Mouse (Mus musculus) cerebellum, adult 2 months (tissue): ENCODE results near the gene Acer2. TPM values are rescaled to one million over a fixed set of nuclear protein-coding genes. Genes with fewer than 3 reads are reported as not detected.

Experiments
- DNase-seq, 2 experiments: peaks; one replicate each; pipeline ENCODE4 v3.0.0; 2021
- H3K27ac ChIP-seq: fragments of 200-500 bp; 2 replicates; pipeline ENCODE4 v1.5.1; 2012; ENCODE audit warnings: low read length, control low read depth, inconsistent platforms; ENCODE audit not compliant: insufficient read depth
- H3K27me3 ChIP-seq: fragments of 200-500 bp; 2 replicates; pipeline ENCODE4 v1.6.1; 2012; ENCODE audit warnings: inconsistent platforms, mild to moderate bottlenecking, low read length, moderate library complexity; ENCODE audit not compliant: control insufficient read depth, insufficient read depth
- H3K4me1 ChIP-seq: fragments of 200-500 bp; 2 replicates; pipeline ENCODE4 v1.6.1; 2011; ENCODE audit warnings: low read length; ENCODE audit not compliant: control insufficient read depth, insufficient read depth
- H3K4me3 ChIP-seq: fragments of 200-500 bp; replicated peaks from 2 replicates; pipeline ENCODE3; 2011; ENCODE audit warnings: mild to moderate bottlenecking, low read depth, low read length, control low read depth; ENCODE audit not compliant: insufficient read depth
- CTCF ChIP-seq: fragments of 200-500 bp; IDR thresholded peaks from 2 replicates; pipeline ENCODE4 v1.5.1; 2011; ENCODE audit warnings: low read depth, mild to moderate bottlenecking, control low read depth, low read length, moderate library complexity, borderline replicate concordance; ENCODE audit not compliant: insufficient read depth
- POLR2A ChIP-seq: fragments of 200-500 bp; IDR thresholded peaks from 2 replicates; pipeline ENCODE4 v1.6.1; 2011; ENCODE audit warnings: low read length, control low read depth, borderline replicate concordance; ENCODE audit not compliant: insufficient read depth
- WGBS: fragments of 180-500 bp; shearing (Covaris S2); methylation state at CpG from one replicate; pipeline ENCODE4 v1.1.7; 2018; 5-methylcytosine and 5-hydroxymethylcytosine counted together
- polyA plus RNA-seq: library from polyadenylated mRNA; depleted of rRNA; stranded (reverse); fragments of >200 nt; gene quantifications from 2 replicates; pipeline ENCODE4 v1.2.3, GENCODE M21; 2012; rRNA removed

Acer2 gene
- polyA plus RNA-seq, 1 experiment, result 6.7 TPM

DNA sequence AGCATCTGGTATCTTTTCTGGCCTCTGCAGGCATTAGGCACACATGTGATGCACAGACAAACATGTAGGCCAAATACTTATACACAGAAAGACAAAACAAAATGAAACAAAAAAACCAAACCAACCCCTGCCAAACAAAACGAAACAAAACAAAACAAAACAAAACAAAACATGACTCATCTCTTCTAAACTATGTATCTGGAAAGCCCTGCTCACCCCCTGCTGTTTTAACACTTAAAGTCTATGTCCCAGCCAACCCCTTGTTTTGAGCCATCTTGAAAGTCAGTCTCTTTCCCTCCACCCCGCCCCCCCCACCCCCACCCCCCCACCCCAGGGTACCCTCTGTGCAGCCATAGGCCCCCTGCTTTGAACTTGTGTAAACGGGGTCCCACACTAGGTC is 62.5 kb downstream of the Acer2 start:
- Histone ChIP-seq H3K27me3 (no peaks in the 10 kb centered on the region), H3K4me1 (no peaks in the 10 kb centered on the region), H3K27ac (no peak overlapping the region), H3K4me3 (no peak overlapping the region)
- WGBS, result 46% methylated on average over 2 of the region's 3 CpGs
- DNase-seq, result no peak
- no peak for TF ChIP-seq POLR2A
- no peak for TF ChIP-seq CTCF

GRCm38 (mm10) chr4:86942656-86943055 is 68.5 kb downstream of the Acer2 start:
- 31% methylated on average over 6 of the region's 6 CpGs for WGBS
- H3K27me3 ChIP-seq, result no peaks in the 10 kb centered on the region
- TF ChIP-seq POLR2A, result no peak
- no peak for TF ChIP-seq CTCF
- no peak for DNase-seq
- no peaks in the 10 kb centered on the region for H3K4me1 ChIP-seq
- no peak overlapping the region for H3K4me3 ChIP-seq
- H3K27ac ChIP-seq, result no peak overlapping the region

GRCm38 (mm10) chr4:86943296-86943695 is 69.1 kb downstream of the Acer2 start:
- 77% methylated on average over 6 of the region's 6 CpGs for WGBS
- Histone ChIP-seq H3K27ac (no peak overlapping the region), H3K4me1 (no peaks in the 10 kb centered on the region), H3K27me3 (no peaks in the 10 kb centered on the region), H3K4me3 (no peak overlapping the region)
- DNase-seq, result no peak
- TF ChIP-seq POLR2A, result no peak
- no peak for TF ChIP-seq CTCF

DNA sequence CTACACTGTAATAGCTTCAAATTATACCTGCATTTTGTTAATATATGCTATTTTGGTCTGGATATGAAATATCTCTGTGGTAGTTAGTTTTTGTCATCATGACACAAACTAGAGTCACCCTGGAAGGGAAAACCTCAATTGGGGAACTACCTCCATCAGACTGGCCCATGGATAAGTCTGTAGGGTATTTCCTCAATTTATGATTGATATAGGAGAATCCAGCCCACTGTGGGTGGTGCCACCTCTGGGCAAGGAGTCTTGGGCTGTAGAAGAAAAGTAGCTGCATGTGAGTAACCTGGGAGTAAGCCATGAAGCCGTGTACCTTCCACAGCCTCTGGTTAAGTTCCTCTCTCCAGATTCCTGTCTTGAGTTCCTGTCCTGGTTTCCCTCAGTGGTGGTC is 74.6 kb downstream of the Acer2 start:
- DNase-seq, result no peak
- H3K4me1 ChIP-seq, result no peaks in the 10 kb centered on the region
- no peaks in the 10 kb centered on the region for H3K27me3 ChIP-seq
- 92% methylated on average over 1 of the region's 1 CpGs for WGBS
- TF ChIP-seq POLR2A (no peak), CTCF (no peak)
- H3K27ac ChIP-seq, result no peak overlapping the region
- H3K4me3 ChIP-seq, result no peak overlapping the region

GRCm38 (mm10) chr4:86953519-86953918 is 79.3 kb downstream of the Acer2 start:
- Histone ChIP-seq H3K4me1 (no peaks in the 10 kb centered on the region), H3K4me3 (no peak overlapping the region), H3K27ac (no peak overlapping the region), H3K27me3 (no peaks in the 10 kb centered on the region)
- TF ChIP-seq POLR2A, result no peak
- no peak for TF ChIP-seq CTCF
- WGBS, result 29% methylated on average over 5 of the region's 5 CpGs
- no peak for DNase-seq

GRCm38 (mm10) chr4:86955448-86955847 is 81.3 kb downstream of the Acer2 start:
- H3K27ac ChIP-seq, result no peak overlapping the region
- 78% methylated on average over 4 of the region's 4 CpGs for WGBS
- no peak for DNase-seq
- TF ChIP-seq CTCF, result no peak
- no peak for TF ChIP-seq POLR2A
- no peaks in the 10 kb centered on the region for H3K27me3 ChIP-seq
- no peaks in the 10 kb centered on the region for H3K4me1 ChIP-seq
- no peak overlapping the region for H3K4me3 ChIP-seq

- H3K4me1 ChIP-seq, result no peaks in the 10 kb centered on the region
- TF ChIP-seq POLR2A (no peak), CTCF (peak; percentile 67; the same call in 1 of the 2 replicates)
- no peak overlapping the region for H3K27ac ChIP-seq
- no peaks in the 10 kb centered on the region for H3K27me3 ChIP-seq
- 27% methylated on average over 14 of the region's 14 CpGs for WGBS
- H3K4me3 ChIP-seq, result no peak overlapping the region
- DNase-seq, result peak; percentile 54 to 56
These were observed 83.6 kb downstream of the Acer2 start for GRCm38 (mm10) chr4:86957576-86958411.

- H3K4me1 ChIP-seq, result no peaks in the 10 kb centered on the region
- TF ChIP-seq CTCF, result no peak
- TF ChIP-seq POLR2A, result no peak
- DNase-seq, result no peak
- H3K27me3 ChIP-seq, result no peaks in the 10 kb centered on the region
- WGBS, result 30% methylated on average over 5 of the region's 5 CpGs
- H3K27ac ChIP-seq, result no peak overlapping the region
- no peak overlapping the region for H3K4me3 ChIP-seq
These were observed 103.1 kb downstream of the Acer2 start for GRCm38 (mm10) chr4:86977272-86977671.

Other genes with a start within 250 kb of the Acer2 start
- gene Plin2, start 204.3 kb upstream of the Acer2 start, polyA plus RNA-seq, result 25.5 and 26.7 TPM in 2 replicates
- gene Dennd4c, start 125.8 kb upstream of the Acer2 start, polyA plus RNA-seq, result 9.1 and 9.9 TPM in 2 replicates
- gene Rps6, start 17.0 kb upstream of the Acer2 start, polyA plus RNA-seq, result 691 and 755 TPM in 2 replicates